Mouse (Mus musculus): ENCODE measurements around the gene Sowaha. TPM values are rescaled to one million over a fixed set of nuclear protein-coding genes. Genes with fewer than 3 reads are reported as not detected.
A peak's percentile ranks its signal among the peaks of the same experiment; 100 is the strongest.

Gene Sowaha
- polyA plus RNA-seq, 1 experiment from 2014 or later: 2.0 TPM

DNA sequence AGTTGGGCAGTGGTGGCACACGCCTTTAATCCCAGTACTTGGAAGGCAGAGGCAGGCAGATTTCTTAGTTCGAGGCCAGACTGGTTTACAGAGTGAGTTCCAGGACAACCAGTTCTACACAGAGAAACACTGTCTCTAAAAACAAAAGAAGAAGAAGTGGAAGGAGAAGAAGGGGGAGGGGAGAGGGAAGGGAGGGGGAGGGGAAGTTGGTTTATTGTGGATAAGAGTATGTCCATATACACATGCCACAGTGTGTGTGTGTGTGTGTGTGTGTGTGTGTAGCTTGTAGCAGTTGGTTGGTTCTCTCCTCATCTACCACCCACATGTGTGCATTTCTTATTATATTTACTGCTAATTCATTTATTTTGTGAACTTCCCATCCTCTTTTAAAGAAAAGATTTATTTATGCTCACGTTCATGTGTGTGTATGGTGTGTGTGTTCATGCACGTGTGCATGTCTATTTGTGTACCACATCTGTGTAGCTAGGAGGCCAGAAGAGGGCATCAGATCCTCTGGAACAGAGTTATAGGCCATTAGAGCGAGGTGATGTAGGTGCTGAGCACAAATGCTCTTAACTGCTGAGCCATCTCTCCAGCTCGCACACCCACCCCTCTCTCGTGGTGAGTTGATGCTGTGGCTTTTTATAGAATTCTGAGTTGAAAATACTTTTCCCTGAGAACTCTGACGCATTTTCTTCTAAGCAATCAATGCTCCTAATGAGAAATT, 22.1 kb upstream of the Sowaha start:
- ATAC-seq (ENCODE audit: insufficient read depth, low FRiP score, low read depth): no peak
- no peaks in the 10 kb centered on the region for H3K36me3 ChIP-seq
- H3K4me1 ChIP-seq: 0 out of 2 replicates have a peak, but pooled peaks cover 4% of the 10 kb centered on the region
- no peaks in the 10 kb centered on the region for H3K9me3 ChIP-seq
- no peak overlapping the region for H3K27ac ChIP-seq
- no peaks in the 10 kb centered on the region for H3K27me3 ChIP-seq (replicated peaks)
- no peak overlapping the region for H3K4me2 ChIP-seq
- no peak overlapping the region for H3K4me3 ChIP-seq (replicated peaks)
- 76% methylated on average over 8 of the region's 8 CpGs for WGBS
- no peak overlapping the region for H3K9ac ChIP-seq

DNA sequence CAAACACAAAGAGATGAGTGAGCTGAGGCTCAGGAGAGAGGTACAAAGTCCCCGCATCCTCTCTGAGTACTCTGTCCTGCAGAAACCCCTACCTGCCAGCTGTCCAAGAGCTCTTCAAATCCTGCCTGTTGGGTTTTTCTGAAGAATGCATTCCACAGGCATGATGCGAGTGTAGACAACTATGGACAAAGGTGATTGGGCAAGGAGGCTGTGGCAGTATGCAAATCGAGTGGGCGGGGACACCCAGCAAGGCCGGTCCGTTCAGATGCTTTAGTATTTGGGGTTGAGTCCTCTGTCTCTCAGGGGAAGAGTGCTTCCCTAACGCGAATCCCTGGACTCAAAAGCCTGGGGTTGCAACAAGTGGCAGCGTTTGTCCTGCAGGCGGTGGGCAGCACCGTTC, 20.5 kb upstream of the Sowaha start:
- no peaks in the 10 kb centered on the region for H3K27me3 ChIP-seq (replicated peaks)
- H3K4me1 ChIP-seq: 0 out of 2 replicates have a peak, but pooled peaks cover 4% of the 10 kb centered on the region
- 10% methylated on average over 11 of the region's 11 CpGs for WGBS
- no peaks in the 10 kb centered on the region for H3K36me3 ChIP-seq
- H3K9me3 ChIP-seq: no peaks in the 10 kb centered on the region
- no peak overlapping the region for H3K9ac ChIP-seq
- no peak overlapping the region for H3K4me3 ChIP-seq (replicated peaks)
- no peak overlapping the region for H3K27ac ChIP-seq
- no peak for ATAC-seq (ENCODE audit: insufficient read depth, low FRiP score, low read depth)
- H3K4me2 ChIP-seq: peak overlapping the region; percentile 9; the same call in 1 of the 2 replicates

- H3K27ac ChIP-seq: no peak overlapping the region
- 0 out of 2 replicates have a peak, but pooled peaks cover 4% of the 10 kb centered on the region for H3K4me1 ChIP-seq
- H3K9ac ChIP-seq: no peak overlapping the region
- H3K36me3 ChIP-seq: no peaks in the 10 kb centered on the region
- no peak overlapping the region for H3K4me3 ChIP-seq (replicated peaks)
- no peaks in the 10 kb centered on the region for H3K27me3 ChIP-seq (replicated peaks)
- no peak for ATAC-seq (ENCODE audit: insufficient read depth, low FRiP score, low read depth)
- WGBS: 69% methylated on average over 6 of the region's 6 CpGs
- H3K9me3 ChIP-seq: no peaks in the 10 kb centered on the region
- H3K4me2 ChIP-seq: no peak overlapping the region
Observed at GRCm38 (mm10) chr11:53496946-53497345, 16.9 kb upstream of the Sowaha start.

DNA sequence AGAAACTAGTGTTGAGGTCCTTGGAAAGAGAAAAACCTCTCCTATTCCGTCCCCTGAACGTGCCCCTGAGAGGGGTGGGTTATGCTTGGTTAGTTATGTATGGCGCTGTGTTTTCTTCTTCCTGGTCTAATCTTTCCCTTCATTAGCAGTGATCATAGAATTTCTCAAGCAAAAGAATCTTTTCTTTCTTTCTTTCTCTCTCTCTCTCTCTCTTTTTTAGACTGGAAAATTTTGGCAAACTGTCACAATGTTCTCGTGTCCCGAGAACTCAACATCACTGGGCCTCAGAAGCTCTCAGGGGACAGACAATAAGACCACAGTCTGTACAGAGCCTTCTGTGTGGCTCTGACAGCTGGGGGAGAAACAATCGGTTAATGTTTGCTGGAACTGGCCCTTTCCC, 15.3 kb upstream of the Sowaha start:
- Histone ChIP-seq H3K4me1 (no peaks in the 10 kb centered on the region), H3K4me3 (replicated peaks) (no peak overlapping the region), H3K27ac (no peak overlapping the region), H3K27me3 (replicated peaks) (no peaks in the 10 kb centered on the region), H3K9me3 (no peaks in the 10 kb centered on the region), H3K36me3 (no peaks in the 10 kb centered on the region), H3K9ac (no peak overlapping the region), H3K4me2 (no peak overlapping the region)
- no peak for ATAC-seq (ENCODE audit: insufficient read depth, low FRiP score, low read depth)
- WGBS: 56% methylated on average over 6 of the region's 6 CpGs

- Histone ChIP-seq H3K9me3 (no peaks in the 10 kb centered on the region), H3K4me1 (no peaks in the 10 kb centered on the region), H3K27me3 (replicated peaks) (no peaks in the 10 kb centered on the region), H3K9ac (no peak overlapping the region), H3K4me2 (no peak overlapping the region), H3K27ac (no peak overlapping the region), H3K4me3 (replicated peaks) (no peak overlapping the region), H3K36me3 (no peaks in the 10 kb centered on the region)
- no peak for ATAC-seq (ENCODE audit: insufficient read depth, low FRiP score, low read depth)
- 35% methylated on average over 3 of the region's 3 CpGs for WGBS
Observed at GRCm38 (mm10) chr11:53493243-53493955, 13.3 kb upstream of the Sowaha start.

GRCm38 (mm10) chr11:53491954-53492401, 11.9 kb upstream of the Sowaha start:
- no peak overlapping the region for H3K4me3 ChIP-seq (replicated peaks)
- H3K4me2 ChIP-seq: no peak overlapping the region
- H3K27ac ChIP-seq: no peak overlapping the region
- H3K9me3 ChIP-seq: no peaks in the 10 kb centered on the region
- peaks cover 6% of the 10 kb centered on the region; the same call in 1 of the 2 replicates for H3K4me1 ChIP-seq
- WGBS: 36% methylated on average over 8 of the region's 8 CpGs
- ATAC-seq (ENCODE audit: insufficient read depth, low FRiP score, low read depth): no peak
- peaks cover 10% of the 10 kb centered on the region; the same call in 1 of the 2 replicates for H3K27me3 ChIP-seq (replicated peaks)
- H3K36me3 ChIP-seq: no peaks in the 10 kb centered on the region
- no peak overlapping the region for H3K9ac ChIP-seq

GRCm38 (mm10) chr11:53489421-53489820, 9.3 kb upstream of the Sowaha start:
- 73% methylated on average over 9 of the region's 9 CpGs for WGBS
- Histone ChIP-seq H3K4me1 (peaks cover 9% of the 10 kb centered on the region; the same call in 1 of the 2 replicates), H3K36me3 (no peaks in the 10 kb centered on the region)

GRCm38 (mm10) chr11:53489007-53489406, 8.9 kb upstream of the Sowaha start:
- peaks cover 9% of the 10 kb centered on the region; the same call in 1 of the 2 replicates for H3K4me1 ChIP-seq
- peaks cover 13% of the 10 kb centered on the region; the same call in 1 of the 2 replicates for H3K27me3 ChIP-seq (replicated peaks)
- no peak overlapping the region for H3K4me2 ChIP-seq
- H3K9ac ChIP-seq: no peak overlapping the region
- no peak for ATAC-seq (ENCODE audit: insufficient read depth, low FRiP score, low read depth)
- H3K4me3 ChIP-seq (replicated peaks): no peak overlapping the region
- 96% methylated on average over 5 of the region's 5 CpGs for whole genome bisulfite sequencing
- H3K27ac ChIP-seq: no peak overlapping the region
- H3K36me3 ChIP-seq: no peaks in the 10 kb centered on the region
- H3K9me3 ChIP-seq: no peaks in the 10 kb centered on the region

More at GRCm38 (mm10) chr11:53489421-53489820, 9.3 kb upstream of the Sowaha start:
- Histone ChIP-seq H3K27ac (no peak overlapping the region), H3K27me3 (replicated peaks) (peaks cover 13% of the 10 kb centered on the region; the same call in 1 of the 2 replicates), H3K9ac (no peak overlapping the region), H3K4me3 (replicated peaks) (no peak overlapping the region), H3K4me2 (no peak overlapping the region), H3K9me3 (no peaks in the 10 kb centered on the region)
- ATAC-seq (ENCODE audit: insufficient read depth, low FRiP score, low read depth): no peak

- Histone ChIP-seq H3K4me1 (peaks cover 9% of the 10 kb centered on the region; the same call in 1 of the 2 replicates), H3K36me3 (no peaks in the 10 kb centered on the region), H3K27me3 (replicated peaks) (peaks cover 13% of the 10 kb centered on the region; the same call in 1 of the 2 replicates), H3K9me3 (no peaks in the 10 kb centered on the region), H3K27ac (no peak overlapping the region), H3K4me3 (replicated peaks) (peak overlapping the region; percentile 21), H3K4me2 (peak overlapping the region; percentile 47), H3K9ac (no peak overlapping the region)
- 9% methylated on average over 27 of the region's 27 CpGs for WGBS
- ATAC-seq (ENCODE audit: insufficient read depth, low FRiP score, low read depth): peak; percentile 44
Observed at GRCm38 (mm10) chr11:53486822-53487594, 6.9 kb upstream of the Sowaha start.

GRCm38 (mm10) chr11:53486351-53486750, 6.3 kb upstream of the Sowaha start:
- Histone ChIP-seq H3K4me1 (peaks cover 9% of the 10 kb centered on the region; the same call in 1 of the 2 replicates), H3K4me3 (replicated peaks) (no peak overlapping the region), H3K9ac (no peak overlapping the region), H3K27ac (no peak overlapping the region), H3K4me2 (no peak overlapping the region), H3K27me3 (replicated peaks) (peaks cover 15% of the 10 kb centered on the region; the same call in 1 of the 2 replicates), H3K36me3 (no peaks in the 10 kb centered on the region), H3K9me3 (no peaks in the 10 kb centered on the region)
- no peak for ATAC-seq (ENCODE audit: insufficient read depth, low FRiP score, low read depth)
- 76% methylated on average over 3 of the region's 3 CpGs for WGBS

GRCm38 (mm10) chr11:53485719-53486118, 5.6 kb upstream of the Sowaha start:
- Histone ChIP-seq H3K4me2 (no peak overlapping the region), H3K27me3 (replicated peaks) (peaks cover 19% of the 10 kb centered on the region; the same call in 1 of the 2 replicates), H3K9ac (no peak overlapping the region), H3K9me3 (no peaks in the 10 kb centered on the region), H3K4me1 (peaks cover 9% of the 10 kb centered on the region; the same call in 1 of the 2 replicates), H3K4me3 (replicated peaks) (no peak overlapping the region), H3K27ac (no peak overlapping the region), H3K36me3 (no peaks in the 10 kb centered on the region)
- WGBS: 37% methylated on average over 3 of the region's 3 CpGs
- no peak for ATAC-seq (ENCODE audit: insufficient read depth, low FRiP score, low read depth)

All from stomach, embryonic 15.5 days (tissue).